Mouse (Mus musculus): ENCODE measurements around the gene Iqsec1.

Gene Iqsec1

GRCm38 (mm10) chr6:90729829-90730228, 258.7 kb downstream of the Iqsec1 start:
- in situ Hi-C loops (cut with MboI, MseI): loop anchor here (5.0 kb wide), 1 partner anchor 73 kb away; no protein-coding TSS in a partner anchor

GRCm38 (mm10) chr6:90728491-90728931, 260.0 kb downstream of the Iqsec1 start:
- in situ Hi-C loops (cut with MboI, MseI): no loop called here

GRCm38 (mm10) chr6:90727826-90728225, 260.7 kb downstream of the Iqsec1 start:
- in situ Hi-C loops (cut with MboI, MseI): no loop called here

GRCm38 (mm10) chr6:90726711-90727122, 261.8 kb downstream of the Iqsec1 start:
- in situ Hi-C loops (cut with MboI, MseI): no loop called here

- in situ Hi-C loops (cut with MboI, MseI): no loop called here
Measured at GRCm38 (mm10) chr6:90725526-90725925, 263.0 kb downstream of the Iqsec1 start.

- in situ Hi-C loops (cut with MboI, MseI): no loop called here
Measured at GRCm38 (mm10) chr6:90722993-90723392, 265.5 kb downstream of the Iqsec1 start.

- in situ Hi-C loops (cut with MboI, MseI): no loop called here
Measured at GRCm38 (mm10) chr6:90720996-90721746, 267.3 kb downstream of the Iqsec1 start.

GRCm38 (mm10) chr6:90720201-90720600, 268.3 kb downstream of the Iqsec1 start:
- in situ Hi-C loops (cut with MboI, MseI): no loop called here

- in situ Hi-C loops (cut with MboI, MseI): no loop called here
Measured at GRCm38 (mm10) chr6:90719402-90719801, 269.1 kb downstream of the Iqsec1 start.

GRCm38 (mm10) chr6:90718477-90718876, 270.0 kb downstream of the Iqsec1 start:
- in situ Hi-C loops (cut with MboI, MseI): no loop called here

GRCm38 (mm10) chr6:90717711-90718110, 270.8 kb downstream of the Iqsec1 start:
- in situ Hi-C loops (cut with MboI, MseI): no loop called here

GRCm38 (mm10) chr6:90716853-90717252, 271.6 kb downstream of the Iqsec1 start:
- in situ Hi-C loops (cut with MboI, MseI): no loop called here

- in situ Hi-C loops (cut with MboI, MseI): no loop called here
Measured at GRCm38 (mm10) chr6:90716066-90716704, 272.3 kb downstream of the Iqsec1 start.

- in situ Hi-C loops (cut with MboI, MseI): no loop called here
Measured at GRCm38 (mm10) chr6:90715245-90715905, 273.1 kb downstream of the Iqsec1 start.

GRCm38 (mm10) chr6:90713650-90714049, 274.8 kb downstream of the Iqsec1 start:
- in situ Hi-C loops (cut with MboI, MseI): no loop called here

- in situ Hi-C loops (cut with MboI, MseI): no loop called here
Measured at GRCm38 (mm10) chr6:90712486-90713480, 275.7 kb downstream of the Iqsec1 start.

- in situ Hi-C loops (cut with MboI, MseI): no loop called here
Measured at GRCm38 (mm10) chr6:90712063-90712462, 276.4 kb downstream of the Iqsec1 start.

- in situ Hi-C loops (cut with MboI, MseI): no loop called here
Measured at GRCm38 (mm10) chr6:90711476-90712035, 276.9 kb downstream of the Iqsec1 start.

GRCm38 (mm10) chr6:90710778-90711177, 277.7 kb downstream of the Iqsec1 start:
- in situ Hi-C loops (cut with MboI, MseI): no loop called here

- in situ Hi-C loops (cut with MboI, MseI): no loop called here
Measured at GRCm38 (mm10) chr6:90709929-90710777, 278.3 kb downstream of the Iqsec1 start.

Data from T-helper 1 cell (primary cell).